Comparison of ENCODE assay signal across 8 mouse cellular contexts in genomic region chr1:164456065-164456464, GRCm38 (mm10). TPM values are rescaled to one million over a fixed set of nuclear protein-coding genes. Genes with fewer than 3 reads are reported as not detected.
DNase-seq lines count a peak whose midpoint lies in the region; ATAC-seq lines count a peak whose summit lies in the region.

No protein-coding gene starts in this region.

- no peaks in the 10 kb centered on the region for H3K9me3 ChIP-seq in heart, embryonic 13.5 days
- no peaks in the 10 kb centered on the region for H3K9me3 ChIP-seq in heart, embryonic 15.5 days (replicated peaks)
- H3K9me3 ChIP-seq in liver, embryonic 11.5 days (ENCODE audit: control insufficient read depth, low read length), result no peaks in the 10 kb centered on the region
- H3K9me3 ChIP-seq in neural tube, embryonic 12.5 days, result no peaks in the 10 kb centered on the region

- peak overlapping the region; percentile 88 for H3K4me3 ChIP-seq in heart, embryonic 13.5 days
- H3K4me3 ChIP-seq in brown adipose tissue, adult 24 weeks (ENCODE audit: insufficient read depth, low read depth, low read length), result 0 out of 2 replicates have a peak overlapping the region, but pooled peaks have one; percentile 10
- peak overlapping the region; percentile 71 for H3K4me3 ChIP-seq in heart, embryonic 15.5 days
- H3K4me3 ChIP-seq in liver, embryonic 11.5 days (ENCODE audit: low read depth, low read length), result peak overlapping the region; percentile 65; the same call in 1 of the 2 replicates
- peak overlapping the region; percentile 67 for H3K4me3 ChIP-seq in neural tube, embryonic 12.5 days

- H3K4me1 ChIP-seq in heart, embryonic 13.5 days, result peaks cover 72% of the 10 kb centered on the region
- peaks cover 3% of the 10 kb centered on the region for H3K4me1 ChIP-seq in brown adipose tissue, adult 24 weeks (ENCODE audit: control insufficient read depth, insufficient read depth, insufficient read length, low read length)
- H3K4me1 ChIP-seq in heart, embryonic 15.5 days (replicated peaks), result peaks cover 52% of the 10 kb centered on the region
- peaks cover 7% of the 10 kb centered on the region for H3K4me1 ChIP-seq in liver, embryonic 11.5 days (replicated peaks; ENCODE audit: control insufficient read depth, insufficient read depth, low read length)
- peaks cover 42% of the 10 kb centered on the region for H3K4me1 ChIP-seq in neural tube, embryonic 12.5 days

- H3K27ac ChIP-seq in heart, embryonic 13.5 days (replicated peaks), result peak overlapping the region; percentile 98
- H3K27ac ChIP-seq in brown adipose tissue, adult 24 weeks (replicated peaks; ENCODE audit: low read depth, low read length), result no peak overlapping the region
- H3K27ac ChIP-seq in heart, embryonic 15.5 days, result peak overlapping the region; percentile 98
- H3K27ac ChIP-seq in liver, embryonic 11.5 days (ENCODE audit: low read depth, low read length), result no peak overlapping the region
- H3K27ac ChIP-seq in neural tube, embryonic 12.5 days, result no peak overlapping the region

- H3K36me3 ChIP-seq in heart, embryonic 13.5 days, result peaks cover 32% of the 10 kb centered on the region
- peaks cover 12% of the 10 kb centered on the region; the same call in 1 of the 2 replicates for H3K36me3 ChIP-seq in heart, embryonic 15.5 days
- 0 out of 2 replicates have a peak, but pooled peaks cover 4% of the 10 kb centered on the region for H3K36me3 ChIP-seq in liver, embryonic 11.5 days (ENCODE audit: control insufficient read depth, insufficient read depth, low read length)
- peaks cover 13% of the 10 kb centered on the region for H3K36me3 ChIP-seq in neural tube, embryonic 12.5 days

- 19% methylated on average over 6 of the region's 6 CpGs for WGBS in heart, embryonic 13.5 days
- WGBS in heart, embryonic 15.5 days, result 13% methylated on average over 6 of the region's 6 CpGs
- WGBS in liver, embryonic 11.5 days, result 32% methylated on average over 6 of the region's 6 CpGs
- 26% methylated on average over 6 of the region's 6 CpGs for WGBS in neural tube, embryonic 12.5 days

- H3K9ac ChIP-seq in heart, embryonic 13.5 days, result peak overlapping the region; percentile 99
- peak overlapping the region; percentile 95 for H3K9ac ChIP-seq in heart, embryonic 15.5 days
- H3K9ac ChIP-seq in liver, embryonic 11.5 days (ENCODE audit: low read depth, low read length), result no peak overlapping the region
- peak overlapping the region; percentile 78 for H3K9ac ChIP-seq in neural tube, embryonic 12.5 days

- intact Hi-C loops in heart, postnatal 25 days (cut with DNase I), result loop anchor here (5.0 kb wide), 3 partner anchors 89 to 446 kb away; no protein-coding TSS in a partner anchor

- peaks cover 21% of the 10 kb centered on the region for H3K27me3 ChIP-seq in heart, embryonic 13.5 days (replicated peaks)
- peaks cover 9% of the 10 kb centered on the region; the same call in 1 of the 2 replicates for H3K27me3 ChIP-seq in heart, embryonic 15.5 days
- H3K27me3 ChIP-seq in liver, embryonic 11.5 days (replicated peaks; ENCODE audit: control insufficient read depth, insufficient read depth, low read length), result peaks cover 55% of the 10 kb centered on the region
- H3K27me3 ChIP-seq in neural tube, embryonic 12.5 days (replicated peaks), result peaks cover 2% of the 10 kb centered on the region; the same call in 1 of the 2 replicates

- no peak for ATAC-seq in heart, embryonic 13.5 days (ENCODE audit: extremely low read depth, insufficient number of reproducible peaks, low FRiP score, low TSS enrichment)
- no peak for ATAC-seq in heart, embryonic 15.5 days (replicated peaks; ENCODE audit: insufficient number of reproducible peaks, insufficient read depth, low FRiP score, low read depth)
- ATAC-seq in liver, embryonic 11.5 days (replicated peaks; ENCODE audit: low FRiP score), result no peak
- no peak for ATAC-seq in neural tube, embryonic 12.5 days (ENCODE audit: low FRiP score, low read depth)
- ATAC-seq in megakaryocyte-erythroid progenitor cell, adult 5-6 weeks (replicated peaks; ENCODE audit: low FRiP score, low TSS enrichment, poor library complexity, severe bottlenecking), result no peak

- no peak for DNase-seq in heart, postnatal 25 days (ENCODE audit: low spot score)
- no peak for DNase-seq in liver, embryonic 11.5 days (ENCODE audit: low spot score)
- DNase-seq in layer of hippocampus, postnatal 36 days, result no peak

- H3K4me2 ChIP-seq in heart, embryonic 13.5 days, result peak overlapping the region; percentile 75
- H3K4me2 ChIP-seq in heart, embryonic 15.5 days, result peak overlapping the region; percentile 80
- H3K4me2 ChIP-seq in liver, embryonic 11.5 days, result peak overlapping the region; percentile 78
- H3K4me2 ChIP-seq in neural tube, embryonic 12.5 days (replicated peaks), result peak overlapping the region; percentile 88

RNA-seq across cellular contexts. Expression of gene Atp1b1, which starts 2.1 kb away (rescaled TPM):
- 293 and 324 TPM in 2 replicates for polyA plus RNA-seq in heart, embryonic 13.5 days (2015; fragmentation: Nextera tagmentation; extraction: Ambion mirVana)
- total RNA-seq in heart, postnatal 25 days (2021), result 100 to 1,000 TPM; 416 to 492 TPM
- 18.7 and 18.9 TPM in 2 replicates for polyA plus RNA-seq in brown adipose tissue, adult 24 weeks (2012; ENCODE audit: insufficient read depth, insufficient read length, missing spikeins)
- 267 and 301 TPM in 2 replicates for polyA plus RNA-seq in heart, embryonic 15.5 days (2015; fragmentation: Nextera tagmentation; extraction: Ambion mirVana)
- polyA plus RNA-seq in liver, embryonic 11.5 days (2014; fragmentation: Nextera tagmentation; extraction: Ambion mirVana), result 18.2 and 18.6 TPM in 2 replicates
- 64.1 and 64.8 TPM in 2 replicates for polyA plus RNA-seq in neural tube, embryonic 12.5 days (2016; fragmentation: Nextera tagmentation; extraction: Ambion mirVana)
- total RNA-seq in layer of hippocampus, postnatal 36 days (2021), result 1,000 to 10,000 TPM; 1,962 to 1,976 TPM
- 1.8 and 15.5 TPM in 2 replicates for total RNA-seq in megakaryocyte-erythroid progenitor cell, adult 5-6 weeks (2014; fragmentation: Nextera tagmentation)
- total RNA-seq in megakaryocyte-erythroid progenitor cell, adult 5-6 weeks (2017), result 5.1 TPM in 1 of 2 replicates, not detected in the other

Comparison
In these comparisons a context has a peak if more than half of its experiments do, and no peak if none do; other contexts are left out.
1. H3K27ac ChIP-seq: peak in heart, embryonic 13.5 days (single experiment) and heart, embryonic 15.5 days (single experiment); none in brown adipose tissue, adult 24 weeks (single experiment), liver, embryonic 11.5 days (single experiment) and neural tube, embryonic 12.5 days (single experiment).
2. H3K4me3 ChIP-seq: peak in every context shown above with its lines; median percentile 88 in heart, embryonic 13.5 days; 71 in heart, embryonic 15.5 days; 67 in neural tube, embryonic 12.5 days; 65 in liver, embryonic 11.5 days; 10 in brown adipose tissue, adult 24 weeks.
3. Peak in every context shown above with its lines, with median percentiles within 50 percentile points of each other: H3K4me2 ChIP-seq.